Mouse (Mus musculus) liver, embryonic 14.5 days (tissue): ENCODE measurements around the gene Sema4a. TPM values are rescaled to one million over a fixed set of nuclear protein-coding genes. Genes with fewer than 3 reads are reported as not detected.

ENCODE experiments used
- ATAC-seq: fragments of 200-750 bp; cut with Nextera tagmentation; 2 replicates; pipeline ENCODE4 v1.8.0; 2017; ENCODE audit warnings: moderate number of reproducible peaks, mild to moderate bottlenecking, moderate library complexity; ENCODE audit not compliant: insufficient read depth
- DNase-seq, 3 experiments: peaks; one replicate each; pipeline ENCODE4 v3.0.0-alpha.2; 2012 to 2013; ENCODE audit warnings: low read depth in 3 of 3, low spot score in 3 of 3
- H3K27ac ChIP-seq: fragments of 300-500 bp; sonication (generic); 2 replicates; pipeline ENCODE4 v1.5.1; 2014; ENCODE audit warnings: moderate library complexity, mild to moderate bottlenecking, control low read depth, inconsistent platforms
- H3K27me3 ChIP-seq: fragments of 300-500 bp; sonication (generic); 2 replicates; pipeline ENCODE4 v1.6.1; 2014; ENCODE audit warnings: mild to moderate bottlenecking, low read length, moderate library complexity; ENCODE audit not compliant: control insufficient read depth, insufficient read depth
- H3K36me3 ChIP-seq: fragments of 300-500 bp; sonication (generic); replicated peaks from 2 replicates; pipeline ENCODE4 v1.6.1; 2014; ENCODE audit warnings: low read depth; ENCODE audit not compliant: control insufficient read depth, insufficient read depth
- H3K4me1 ChIP-seq, 2 experiments: fragments of 200-500 bp in 1 of 2; fragments of 300-500 bp in 1 of 2; sonication (generic) in 1 of 2; replicated peaks; 2 replicates each; pipeline ENCODE4 v1.6.1; 2012 to 2014; ENCODE audit warnings: antibody characterized with exemption in 1 of 2, inconsistent platforms in 1 of 2, low read length in 1 of 2; ENCODE audit not compliant: control insufficient read depth in 2 of 2, insufficient read depth in 2 of 2
- H3K4me2 ChIP-seq: fragments of 300-500 bp; sonication (generic); 2 replicates; pipeline ENCODE4 v1.6.1; 2014; ENCODE audit warnings: low read depth, mild to moderate bottlenecking, control low read depth, moderate library complexity
- H3K4me3 ChIP-seq, 2 experiments: fragments of 200-500 bp in 1 of 2; fragments of 300-500 bp in 1 of 2; sonication (generic) in 1 of 2; 2 replicates each; pipeline ENCODE4 v1.5.1; 2012 to 2014; ENCODE audit warnings: low read depth in 2 of 2, low read length in 2 of 2, mild to moderate bottlenecking in 2 of 2, control low read depth in 1 of 2, inconsistent platforms in 1 of 2, moderate library complexity in 1 of 2; ENCODE audit not compliant: insufficient read depth in 1 of 2
- H3K9ac ChIP-seq: fragments of 300-500 bp; sonication (generic); replicated peaks from 2 replicates; pipeline ENCODE4 v1.6.1; 2014; ENCODE audit warnings: mild to moderate bottlenecking, control low read depth, moderate library complexity
- H3K9me3 ChIP-seq: fragments of 300-500 bp; sonication (generic); 2 replicates; pipeline ENCODE4 v1.6.1; 2016; ENCODE audit warnings: low read length, mixed read lengths; ENCODE audit not compliant: control insufficient read depth
- CTCF ChIP-seq: IDR thresholded peaks from 2 replicates; pipeline ENCODE4 v1.5.1; 2016; ENCODE audit warnings: antibody characterized with exemption, low read depth, control low read depth
- EP300 ChIP-seq: IDR thresholded peaks from 2 replicates; pipeline ENCODE4 v1.6.1; 2016; ENCODE audit warnings: antibody characterized with exemption, low read depth
- WGBS: fragments of 180-500 bp; shearing (Covaris S2); extraction: QIAGEN DNeasy Blood & Tissue Kit; methylation state at CpG from one replicate; pipeline ENCODE4 v1.1.7; 2014; ENCODE audit not compliant: insufficient replicate concordance; 5-methylcytosine and 5-hydroxymethylcytosine counted together
- polyA plus RNA-seq, 2 experiments: library from polyadenylated mRNA; depleted of rRNA in 1 of 2; stranded (reverse) in 1 of 2; unstranded in 1 of 2; fragments of >200 nt; fragmentation: Nextera tagmentation in 1 of 2; extraction: Ambion mirVana in 1 of 2; gene quantifications; 2 replicates each; pipeline versions ENCODE4 v1.2.1 to v1.2.3; 2012 to 2014

The Sema4a gene
- polyA plus RNA-seq, 2 experiments, result 9.1 to 12.7 TPM

GRCm38 (mm10) chr3:88482336-88482735 lies 21.4 kb upstream of the Sema4a start:
- DNase-seq, result no peak
- Histone ChIP-seq H3K4me1 (no peaks in the 10 kb centered on the region; a peak in 1 of 4 replicates), H3K4me2 (no peak overlapping the region), H3K27ac (no peak overlapping the region), H3K9ac (no peak overlapping the region), H3K4me3 (no peak overlapping the region), H3K36me3 (peaks cover 50% of the 10 kb centered on the region), H3K27me3 (no peaks in the 10 kb centered on the region), H3K9me3 (no peaks in the 10 kb centered on the region)
- 50% methylated on average over 18 of the region's 18 CpGs for WGBS
- ATAC-seq, result no peak
- TF ChIP-seq EP300 (no peak), CTCF (no peak)

- no peak for DNase-seq
- Histone ChIP-seq H3K36me3 (peaks cover 42% of the 10 kb centered on the region), H3K4me2 (no peak overlapping the region), H3K27me3 (no peaks in the 10 kb centered on the region), H3K9me3 (no peaks in the 10 kb centered on the region), H3K4me1 (no peaks in the 10 kb centered on the region; a peak in 1 of 4 replicates), H3K4me3 (no peak overlapping the region), H3K27ac (no peak overlapping the region), H3K9ac (no peak overlapping the region)
- no peak for TF ChIP-seq CTCF
- TF ChIP-seq EP300, result no peak
- no peak for ATAC-seq
- WGBS, result 72% methylated on average over 8 of the region's 8 CpGs
These were observed 20.5 kb upstream of the Sema4a start for GRCm38 (mm10) chr3:88481372-88482040.

DNA sequence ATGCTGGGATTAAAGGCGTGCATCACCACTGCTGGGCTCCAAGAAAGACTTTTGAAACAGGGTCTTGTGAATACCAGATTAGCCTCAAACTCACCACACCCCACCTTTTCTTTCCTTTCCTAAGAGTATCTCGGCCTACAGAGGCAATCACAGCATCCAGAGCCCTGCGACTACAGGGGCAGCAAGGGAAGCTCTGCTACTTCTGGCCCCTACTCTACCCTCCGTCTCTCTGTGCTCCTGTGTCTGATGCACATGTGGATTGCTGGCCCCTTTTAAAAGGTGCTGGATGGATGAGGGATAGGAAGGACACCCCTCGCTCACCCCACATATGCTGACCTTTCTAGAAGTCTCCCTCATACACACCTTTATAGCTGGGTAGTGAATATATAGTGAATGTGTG lies 19.7 kb upstream of the Sema4a start:
- no peak overlapping the region for H3K4me2 ChIP-seq
- H3K4me1 ChIP-seq, result no peaks in the 10 kb centered on the region; a peak in 1 of 4 replicates
- no peak overlapping the region for H3K9ac ChIP-seq
- H3K27me3 ChIP-seq, result no peaks in the 10 kb centered on the region
- no peak for ATAC-seq
- peaks cover 34% of the 10 kb centered on the region for H3K36me3 ChIP-seq
- H3K4me3 ChIP-seq, result no peak overlapping the region
- 72% methylated on average over 5 of the region's 5 CpGs for WGBS
- TF ChIP-seq CTCF (no peak), EP300 (no peak)
- DNase-seq, result no peak
- no peaks in the 10 kb centered on the region for H3K9me3 ChIP-seq
- no peak overlapping the region for H3K27ac ChIP-seq

DNA sequence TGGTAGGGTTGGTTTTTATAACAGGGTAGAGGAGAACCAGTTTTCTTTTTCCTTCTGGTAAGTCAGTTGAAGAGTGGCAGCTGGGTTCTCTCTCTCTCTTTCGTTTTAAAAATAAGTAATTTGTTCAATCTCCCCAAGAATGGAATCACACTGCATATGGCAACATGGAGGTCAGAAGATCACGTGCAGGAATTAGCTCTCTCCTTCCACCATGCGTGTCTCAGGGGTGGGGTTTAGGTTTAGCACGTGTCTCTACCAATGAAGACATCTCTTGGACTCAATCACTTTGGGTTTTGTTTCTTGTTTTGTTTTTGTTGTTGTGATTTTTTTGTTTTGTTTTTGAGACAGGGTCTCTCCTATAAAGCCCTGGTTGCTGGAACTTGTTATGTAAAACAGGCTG lies 18.8 kb upstream of the Sema4a start:
- Histone ChIP-seq H3K4me1 (no peaks in the 10 kb centered on the region; a peak in 1 of 4 replicates), H3K4me3 (no peak overlapping the region), H3K4me2 (no peak overlapping the region), H3K9ac (no peak overlapping the region), H3K27me3 (no peaks in the 10 kb centered on the region), H3K27ac (no peak overlapping the region), H3K9me3 (no peaks in the 10 kb centered on the region), H3K36me3 (peaks cover 27% of the 10 kb centered on the region)
- DNase-seq (no peak), ATAC-seq (no peak)
- TF ChIP-seq CTCF (no peak), EP300 (no peak)
- 66% methylated on average over 4 of the region's 4 CpGs for WGBS

DNA sequence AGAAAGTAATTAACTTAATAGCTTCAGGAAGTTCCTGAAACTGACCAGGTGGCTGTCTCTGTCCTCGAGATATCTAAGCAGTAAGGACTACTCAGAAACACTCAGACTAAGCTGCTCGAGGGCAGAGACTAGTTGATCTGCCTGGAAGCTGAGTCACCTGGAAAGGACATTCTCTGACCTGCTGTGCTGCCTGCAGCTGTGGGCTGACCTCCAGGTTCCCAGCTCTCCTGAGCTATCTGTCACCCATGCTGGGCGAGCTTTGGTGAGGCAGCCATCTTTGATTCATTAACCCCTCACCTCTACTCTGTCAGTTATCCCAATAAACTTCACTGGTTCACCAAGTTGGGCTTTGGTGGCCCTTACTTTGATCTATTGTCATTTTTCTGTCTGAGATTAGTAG lies 18.2 kb upstream of the Sema4a start:
- Histone ChIP-seq H3K4me2 (no peak overlapping the region), H3K27ac (no peak overlapping the region), H3K9ac (no peak overlapping the region), H3K4me3 (no peak overlapping the region), H3K4me1 (no peaks in the 10 kb centered on the region; a peak in 1 of 4 replicates), H3K27me3 (no peaks in the 10 kb centered on the region), H3K9me3 (no peaks in the 10 kb centered on the region), H3K36me3 (peaks cover 21% of the 10 kb centered on the region)
- DNase-seq (no peak), ATAC-seq (no peak)
- TF ChIP-seq EP300 (no peak), CTCF (no peak)
- WGBS, result 39% methylated on average over 3 of the region's 3 CpGs
